Mouse (Mus musculus) ovary, postnatal 10 days (tissue): Measurements from ENCODE around the gene Supt5.
A peak's percentile ranks its signal among the peaks of the same experiment; 100 is the strongest.

Source experiments
- DNase-seq: peaks from one replicate; pipeline ENCODE4 v3.0.0; 2022; ENCODE audit warnings: low spot score

Supt5 gene

DNA sequence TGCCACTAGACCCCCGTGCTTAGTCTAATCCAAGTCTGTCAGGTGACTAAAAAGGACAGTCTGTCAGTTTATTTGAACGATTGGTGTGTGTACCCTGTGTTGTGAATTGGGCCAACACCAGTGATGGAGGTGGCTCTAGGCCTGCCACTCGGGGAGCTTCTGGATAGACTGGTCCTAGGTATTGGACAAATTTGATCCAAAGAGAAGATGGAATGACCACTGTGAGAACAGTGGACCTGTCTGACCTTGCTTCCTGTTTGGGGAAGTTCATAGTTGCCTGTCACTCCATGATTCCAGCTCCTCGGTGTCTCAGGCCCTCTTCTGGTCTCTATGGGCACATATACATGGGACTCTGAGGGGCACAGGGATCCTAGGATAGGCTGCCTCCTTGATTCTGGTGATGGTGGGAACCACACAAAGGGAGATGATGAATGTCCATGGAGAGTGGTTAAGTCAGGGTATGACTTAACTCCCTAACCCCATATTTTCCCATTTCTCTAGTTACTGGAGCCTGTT is 13.2 kb upstream of the Supt5 start:
- no peak for DNase-seq

GRCm38 (mm10) chr7:28350155-28350883 is 11.8 kb upstream of the Supt5 start, which contains the start of gene Rps16:
TSS of gene Rps16 (plus strand) at chr7:28350652.
- peak; percentile 98 for DNase-seq

DNA sequence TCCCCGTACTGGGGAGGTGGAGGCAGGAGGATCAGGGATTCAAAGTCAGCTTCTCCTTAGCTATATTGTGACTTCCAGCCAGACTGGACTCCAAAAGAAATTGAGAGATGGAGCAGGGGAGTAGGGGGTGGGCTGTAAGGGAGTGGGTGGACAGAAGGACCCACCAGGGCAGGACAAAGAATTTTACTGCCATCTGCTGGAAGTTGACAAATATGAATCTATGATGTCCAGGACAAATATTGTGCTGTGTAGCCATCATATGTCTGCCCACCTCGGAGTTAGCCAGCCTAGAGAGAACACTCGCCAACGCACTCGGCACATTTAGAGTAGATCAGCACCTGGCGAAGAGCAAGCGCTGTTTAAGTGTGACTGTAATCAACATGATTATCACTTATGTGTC is 10.1 kb upstream of the Supt5 start:
- DNase-seq, result no peak

GRCm38 (mm10) chr7:28347746-28348145 is 9.2 kb upstream of the Supt5 start:
- DNase-seq, result no peak

DNA sequence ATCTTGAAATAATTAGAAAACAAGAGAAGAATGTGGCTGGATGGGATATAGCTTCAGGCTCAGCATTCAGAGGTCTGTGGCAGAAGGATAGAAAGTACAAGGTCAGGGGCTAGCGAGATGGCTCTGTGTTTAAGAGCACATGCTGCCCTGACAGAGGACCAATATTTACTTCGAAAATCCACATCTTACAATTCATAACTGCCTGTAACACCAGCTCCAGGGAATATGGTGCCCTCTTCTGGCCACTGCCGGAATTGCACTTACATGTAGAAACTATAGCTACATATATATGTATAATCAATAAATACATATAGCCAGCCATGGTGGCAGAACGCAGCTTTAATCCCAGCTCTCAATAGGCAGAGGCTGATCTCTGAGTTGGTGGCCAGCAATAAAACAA is 6.1 kb upstream of the Supt5 start:
- DNase-seq, result peak; percentile 42

GRCm38 (mm10) chr7:28341381-28341780 is 2.8 kb upstream of the Supt5 start:
- DNase-seq, result no peak

DNA sequence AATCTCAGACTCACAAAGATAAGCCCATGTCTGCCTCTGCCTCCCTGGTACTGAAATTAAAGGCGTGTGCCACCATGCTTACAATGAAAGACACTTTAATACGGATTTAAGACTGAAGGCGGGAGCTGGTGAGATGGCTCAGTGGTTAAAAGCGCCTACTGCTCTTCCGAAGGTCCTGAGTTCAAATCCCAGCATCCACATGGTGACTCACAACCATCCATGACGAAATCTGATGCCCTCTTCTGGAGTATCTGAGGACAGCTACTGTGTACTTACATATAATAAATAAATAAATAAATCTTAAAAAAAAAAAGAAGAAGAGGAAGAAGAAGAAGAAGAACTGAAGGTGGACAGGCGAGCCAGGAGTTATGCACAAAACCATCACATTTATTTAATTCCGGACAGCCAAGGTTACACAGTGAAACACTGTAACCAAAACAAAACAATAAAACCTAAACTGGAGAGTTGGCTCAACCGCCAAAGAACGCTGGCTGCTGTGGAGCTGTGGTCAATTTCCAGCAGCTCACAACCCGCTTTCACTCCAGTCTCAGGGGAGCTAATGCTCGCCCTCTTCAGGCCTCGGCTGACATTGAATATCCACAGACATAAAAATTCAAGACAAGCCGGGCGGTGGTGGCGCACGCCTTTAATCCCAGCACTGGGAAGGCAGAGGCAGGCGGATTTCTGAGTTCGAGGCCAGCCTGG is 819 bp upstream of the Supt5 start:
- no peak for DNase-seq

GRCm38 (mm10) chr7:28335471-28335870 is 3.1 kb downstream of the Supt5 start:
- no peak for DNase-seq

GRCm38 (mm10) chr7:28334534-28334933 is 4.0 kb downstream of the Supt5 start:
- DNase-seq, result no peak

- no peak for DNase-seq
Measured at GRCm38 (mm10) chr7:28328260-28328659, 10.3 kb downstream of the Supt5 start.

DNA sequence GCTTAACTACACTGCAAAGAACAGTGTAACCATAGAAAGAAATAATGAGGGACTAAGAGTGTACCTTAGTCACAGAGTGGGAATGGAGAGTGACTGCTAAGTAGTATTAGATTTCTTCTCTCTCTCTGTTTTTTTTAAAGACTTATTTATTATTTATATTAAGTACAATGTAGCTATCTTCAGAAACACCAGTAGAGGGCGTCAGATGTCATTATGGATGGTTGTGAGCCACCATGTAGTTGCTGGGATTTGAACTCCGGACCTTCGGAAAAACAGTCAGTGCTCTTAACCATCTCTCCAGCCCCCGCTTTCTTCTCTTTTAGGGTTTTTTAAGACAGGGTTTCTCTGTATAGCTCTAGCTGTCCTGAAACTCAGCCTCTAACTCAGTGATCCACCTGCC is 12.1 kb downstream of the Supt5 start:
- no peak for DNase-seq

- DNase-seq, result no peak
Measured at GRCm38 (mm10) chr7:28325293-28325692, 13.3 kb downstream of the Supt5 start.

- no peak for DNase-seq
Measured at GRCm38 (mm10) chr7:28321974-28322720, 16.4 kb downstream of the Supt5 start.

- DNase-seq, result no peak
Measured at GRCm38 (mm10) chr7:28318714-28319113, 19.8 kb downstream of the Supt5 start.

DNA sequence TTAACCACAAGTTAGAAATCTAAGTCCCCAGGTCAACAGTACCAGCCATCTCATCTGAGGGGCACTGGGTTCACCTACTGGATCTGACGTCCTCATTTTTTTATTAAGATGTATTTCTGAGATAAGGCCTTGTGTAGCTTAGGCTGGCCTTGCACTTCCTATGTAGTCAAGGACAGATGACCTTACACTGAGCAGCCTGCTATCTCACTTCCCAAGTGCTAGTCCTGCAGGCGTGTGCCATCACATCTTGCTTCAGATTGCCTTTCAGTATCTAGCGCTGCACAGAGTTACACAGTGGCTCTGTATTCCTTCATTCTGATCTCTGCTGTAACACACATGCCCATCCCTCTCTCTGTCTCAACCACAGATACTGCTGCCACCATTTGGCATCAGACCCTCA is 20.5 kb downstream of the Supt5 start:
- DNase-seq, result no peak

DNA sequence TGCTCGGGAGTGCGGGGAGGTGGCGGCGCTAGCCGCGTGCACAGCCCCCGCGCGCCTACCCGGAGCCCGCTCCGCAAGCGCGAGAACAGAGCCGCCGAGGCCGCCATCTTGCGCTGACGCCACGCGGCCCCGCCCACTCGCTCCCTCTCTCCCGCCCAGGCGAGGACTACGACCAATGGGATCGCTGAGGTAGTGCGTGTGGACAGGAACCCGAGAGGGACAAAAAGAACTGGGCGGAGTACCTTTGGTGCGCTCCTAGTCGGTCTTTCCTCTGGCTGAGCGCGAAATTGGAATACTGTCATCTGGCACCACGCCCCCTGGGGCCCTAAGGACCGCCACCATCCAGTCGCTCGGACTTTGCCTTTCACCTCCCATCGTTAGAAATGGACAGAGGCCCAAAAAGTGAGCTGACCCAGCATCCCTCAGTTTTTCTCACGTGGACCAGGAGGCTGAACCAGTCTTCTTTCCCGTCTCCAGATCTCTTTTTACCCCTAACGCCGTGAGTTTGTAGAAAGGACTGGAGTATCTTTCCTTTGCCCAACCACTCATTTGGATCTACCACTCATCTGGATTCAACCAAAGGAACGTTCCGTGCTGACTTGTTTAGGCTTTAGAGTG is 26.5 kb downstream of the Supt5 start, which contains the start of gene Timm50:
Gene Timm50 (minus strand): TSS at position 147 of the 618 bp plus-strand sequence.
- DNase-seq, result peak; percentile 92

DNA sequence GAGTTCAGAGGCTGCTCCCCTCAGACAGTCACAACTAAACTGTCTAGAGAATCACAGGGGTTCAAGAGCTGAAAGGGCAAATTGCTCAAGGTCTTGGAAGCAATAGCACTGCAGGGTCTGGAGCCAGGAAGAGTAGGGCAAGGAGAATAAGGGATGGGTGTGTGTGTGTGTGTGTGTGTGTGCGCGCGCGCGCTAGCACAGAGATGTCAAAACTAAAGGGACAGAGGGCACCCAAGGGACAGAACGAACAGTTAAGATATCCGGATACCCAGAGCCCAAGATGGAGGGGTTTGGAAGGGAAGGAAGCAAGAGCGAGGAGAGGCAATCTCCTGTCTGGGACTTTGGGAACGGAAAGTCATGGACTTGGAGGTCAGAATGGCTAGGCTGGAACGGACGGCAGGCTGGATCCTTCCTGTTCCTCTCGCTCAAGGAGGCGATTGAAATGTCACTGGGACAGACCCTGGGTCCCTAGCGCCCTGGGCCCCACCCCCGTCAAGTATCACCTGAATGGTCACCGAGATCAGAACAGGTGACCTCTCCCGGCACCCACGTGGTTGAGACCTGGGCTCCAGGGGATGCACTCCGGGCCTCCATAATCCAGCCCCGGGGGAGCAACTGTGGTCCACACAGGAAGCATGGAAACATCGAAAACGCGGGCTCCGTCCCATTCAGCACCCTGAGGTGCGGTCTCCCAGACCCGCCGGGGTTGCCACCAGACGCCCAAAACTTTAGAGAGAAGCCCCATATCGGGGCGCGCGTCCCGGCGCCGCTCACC is 27.2 kb downstream of the Supt5 start:
- no peak for DNase-seq

- DNase-seq, result no peak
Measured at GRCm38 (mm10) chr7:28309737-28310136, 28.8 kb downstream of the Supt5 start.

DNA sequence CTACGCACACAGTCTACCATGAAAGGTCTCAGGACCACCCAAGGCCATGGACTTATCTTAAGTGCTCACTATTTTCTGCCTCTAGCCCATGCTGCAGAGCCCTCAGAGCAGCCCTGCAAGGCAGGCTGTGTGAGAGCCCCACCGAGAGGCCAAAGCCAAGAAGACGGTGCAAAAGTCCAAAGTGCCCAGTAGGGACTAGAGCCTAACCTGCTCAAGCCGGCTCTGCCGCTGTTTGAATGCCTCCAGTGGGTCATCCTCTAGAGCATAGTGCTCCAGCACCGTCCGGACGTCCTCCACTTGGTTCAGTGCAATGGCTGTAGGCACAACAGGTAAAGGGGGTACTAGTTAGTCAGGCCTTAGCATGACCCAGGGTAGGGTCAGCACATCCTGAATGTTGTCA is 32.3 kb downstream of the Supt5 start:
- no peak for DNase-seq

- DNase-seq, result no peak
Measured at GRCm38 (mm10) chr7:28305641-28306040, 32.9 kb downstream of the Supt5 start.
